Mouse (Mus musculus) G1E (cell line): Measurements from ENCODE around the gene Mtcl1.

Source experiments
- CTCF ChIP-seq: IDR thresholded peaks from 2 replicates; pipeline ENCODE4 v1.5.1; 2012; ENCODE audit warnings: low read depth, low read length, inconsistent platforms, mixed read lengths
- GATA1 ChIP-seq: IDR thresholded peaks from 2 replicates; pipeline ENCODE4 v1.6.1; 2012; ENCODE audit warnings: borderline replicate concordance, low read length, inconsistent platforms, mixed read lengths
- POLR2AphosphoS5 ChIP-seq: IDR thresholded peaks from 2 replicates; pipeline ENCODE4 v1.6.1; 2012; ENCODE audit warnings: low read depth, low read length, inconsistent platforms; ENCODE audit not compliant: insufficient replicate concordance
- TAL1 ChIP-seq: conservative IDR thresholded peaks from 2 replicates; pipeline ENCODE4 v1.6.1; 2012; ENCODE audit warnings: low read depth, low read length, inconsistent platforms, mixed read lengths

DNA sequence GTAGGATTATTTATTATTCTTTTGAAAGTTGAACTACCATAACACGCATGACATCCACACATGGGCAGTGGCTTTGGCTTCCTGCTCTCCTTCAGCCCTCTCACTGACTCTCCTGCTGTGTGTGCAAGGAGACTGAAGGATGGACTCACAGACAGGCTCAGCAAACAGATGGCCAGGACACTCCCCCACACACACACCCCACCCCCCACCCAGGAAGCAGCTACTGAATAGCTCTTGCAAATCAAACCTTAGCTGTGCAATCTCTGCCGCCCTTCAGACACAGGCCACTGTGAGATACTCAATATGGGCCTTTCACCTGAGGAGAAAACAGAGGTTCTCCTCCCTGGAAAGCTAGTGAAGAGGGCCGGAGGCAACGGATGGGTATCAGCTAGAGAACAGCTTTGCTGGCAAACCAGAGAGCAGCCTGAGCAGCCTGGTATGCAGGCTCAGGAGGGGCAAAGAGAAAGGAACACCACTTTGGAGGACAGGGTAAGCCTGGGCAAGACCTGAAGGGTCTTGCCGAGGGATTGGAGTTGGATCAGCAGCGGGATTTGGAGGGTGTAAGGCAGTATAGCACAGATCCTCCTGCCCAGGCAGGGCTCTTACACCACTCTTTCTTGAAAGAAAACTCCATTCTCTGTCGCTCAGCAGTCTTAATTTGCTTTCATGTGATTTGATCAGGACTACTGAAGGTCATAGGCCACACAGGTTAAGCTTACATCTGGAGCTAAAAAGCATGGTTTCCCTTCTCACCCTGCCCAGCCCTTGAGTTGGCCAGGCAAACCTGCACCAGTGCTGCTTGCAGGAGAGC is 3.1 kb downstream of the Mtcl1 start:
- TF ChIP-seq CTCF (no peak), POLR2AphosphoS5 (no peak), TAL1 (no peak), GATA1 (no peak)
